16 mouse cellular contexts compared by ENCODE assay signal in genomic region chr16:21397681-21398080, GRCm38 (mm10). TPM values are rescaled to one million over a fixed set of nuclear protein-coding genes. Genes with fewer than 3 reads are reported as not detected.
A peak's percentile ranks its signal among the peaks of the same experiment; 100 is the strongest.
DNase-seq lines count a peak whose midpoint lies in the region; ATAC-seq and TF ChIP-seq lines count a peak whose summit lies in the region.
"Had no signal": no experiment of that assay in that cellular context is flagged by ENCODE, and none has a peak within 500 bp of the region (broad histone marks: within the 10 kb centered on the region; RNA-seq: fewer than 3 reads in every experiment).

No protein-coding gene starts in this region.

- TF ChIP-seq POLR2A in brain, embryonic 14.5 days (IDR thresholded peaks at IDR 0.05; ENCODE audit: borderline replicate concordance, extremely low read depth, insufficient read depth, insufficient read length, poor library complexity, severe bottlenecking): no peak

- DNase-seq in cerebellum, postnatal 10 days: peak; percentile 65 to 70
- DNase-seq in cerebellum, adult 11-12 months: no peak
- DNase-seq in heart, postnatal 10 days: no peak
- peak; percentile 53 for DNase-seq in brain, embryonic 14.5 days (ENCODE audit: low read depth)
- no peak for DNase-seq in limb, embryonic 10.5 days (ENCODE audit: low spot score)
- DNase-seq in layer of hippocampus, adult 18-20 months (ENCODE audit: low spot score in 2 of 2): no peak
- DNase-seq: adrenal gland, adult 8-10 months; cerebellum, adult 8-10 months; gastrocnemius, postnatal 36 days; heart, postnatal 36 days; kidney, adult 11 months; kidney, postnatal 14 days; lung, postnatal 36 days had no signal

- peak; percentile 20 for ATAC-seq in heart, embryonic 16.5 days (replicated peaks; ENCODE audit: extremely low read depth, insufficient read depth, low FRiP score)
- no peak for ATAC-seq in megakaryocyte-erythroid progenitor cell, adult 5-6 weeks (replicated peaks; ENCODE audit: low FRiP score, low TSS enrichment, poor library complexity, severe bottlenecking)

- H3K4me3 ChIP-seq in heart, embryonic 16.5 days (ENCODE audit: low read length): no peak overlapping the region
- H3K4me3 ChIP-seq in limb, embryonic 10.5 days: no peak overlapping the region
- H3K4me3 ChIP-seq: limb, embryonic 12.5 days had no signal

- H3K36me3 ChIP-seq in heart, embryonic 16.5 days (ENCODE audit: control insufficient read depth, insufficient read depth): no peaks in the 10 kb centered on the region
- no peaks in the 10 kb centered on the region for H3K36me3 ChIP-seq in limb, embryonic 10.5 days
- H3K36me3 ChIP-seq: limb, embryonic 12.5 days had no signal

- intact Hi-C loops in heart, postnatal 10 days (cut with DNase I): loop anchor here (10.0 kb wide), 1 partner anchor 593 kb away; no protein-coding TSS in a partner anchor

- no peaks in the 10 kb centered on the region for H3K9me3 ChIP-seq in heart, embryonic 16.5 days (replicated peaks; ENCODE audit: control insufficient read depth, low read length)
- no peaks in the 10 kb centered on the region for H3K9me3 ChIP-seq in limb, embryonic 10.5 days (replicated peaks)
- H3K9me3 ChIP-seq: limb, embryonic 12.5 days had no signal

- 0 out of 2 replicates have a peak overlapping the region, but pooled peaks have one; percentile 8 for H3K9ac ChIP-seq in heart, embryonic 16.5 days (ENCODE audit: low read length)

- peak overlapping the region; percentile 63 for H3K27ac ChIP-seq in heart, embryonic 16.5 days (ENCODE audit: low read length)
- H3K27ac ChIP-seq in limb, embryonic 10.5 days: peak overlapping the region; percentile 22; the same call in 1 of the 2 replicates

- H3K4me1 ChIP-seq in heart, embryonic 16.5 days (ENCODE audit: control insufficient read depth, insufficient read depth, low read length): peaks cover 20% of the 10 kb centered on the region
- H3K4me1 ChIP-seq in limb, embryonic 10.5 days: peaks cover 58% of the 10 kb centered on the region

- no peak overlapping the region for H3K4me2 ChIP-seq in heart, embryonic 16.5 days (ENCODE audit: low read depth, low read length)
- H3K4me2 ChIP-seq: limb, embryonic 12.5 days had no signal

- H3K27me3 ChIP-seq in heart, embryonic 16.5 days (ENCODE audit: control insufficient read depth, insufficient read depth, low read length): no peaks in the 10 kb centered on the region
- no peaks in the 10 kb centered on the region for H3K27me3 ChIP-seq in limb, embryonic 10.5 days (ENCODE audit: low read depth, poor library complexity, severe bottlenecking)
- H3K27me3 ChIP-seq: limb, embryonic 12.5 days had no signal

- no peak for TF ChIP-seq CTCF in brain, embryonic 14.5 days (IDR thresholded peaks at IDR 0.05; ENCODE audit: borderline replicate concordance, extremely low read depth, insufficient read depth, insufficient read length)

- 36% methylated on average over 5 of the region's 5 CpGs for WGBS in heart, embryonic 16.5 days
- 82% methylated on average over 5 of the region's 5 CpGs for WGBS in limb, embryonic 10.5 days

RNA-seq across cellular contexts. Expression of gene Vps8, which starts 25.2 kb away (rescaled TPM):
- polyA plus RNA-seq in heart, embryonic 16.5 days (2015; fragmentation: Nextera tagmentation; extraction: Ambion mirVana): 25.4 and 30.9 TPM in 2 replicates
- 10 to 100 TPM; 23.0 to 23.2 TPM for total RNA-seq in heart, postnatal 10 days (2021)
- polyA plus RNA-seq in brain, embryonic 14.5 days (2012; rRNA removed): 23.6 and 30.4 TPM in 2 replicates
- 10.8 and 13.7 TPM in 2 replicates for polyA plus RNA-seq in limb, embryonic 10.5 days (2016; fragmentation: Nextera tagmentation; extraction: Ambion mirVana)
- total RNA-seq in megakaryocyte-erythroid progenitor cell, adult 5-6 weeks (2014; fragmentation: Nextera tagmentation): 16.0 and 35.0 TPM in 2 replicates
- 24.2 and 25.9 TPM in 2 replicates for total RNA-seq in megakaryocyte-erythroid progenitor cell, adult 5-6 weeks (2017)
- total RNA-seq in layer of hippocampus, adult 18-20 months (2021): 10 to 100 TPM; 50.9 to 53.4 TPM

Comparison
In these comparisons a context has a peak if more than half of its experiments do, and no peak if none do; other contexts are left out.
1. DNase-seq: peak in cerebellum, postnatal 10 days (2 of 2) and brain, embryonic 14.5 days (single experiment); none in cerebellum, adult 11-12 months (single experiment), heart, postnatal 10 days (0 of 2), limb, embryonic 10.5 days (single experiment) and layer of hippocampus, adult 18-20 months (0 of 2).